Mouse (Mus musculus) liver (tissue): Measurements from ENCODE around the gene Kctd21.
A peak's percentile ranks its signal among the peaks of the same experiment; 100 is the strongest.

Experiments used
- DNase-seq: peaks from one replicate; pipeline ENCODE4 v3.0.0-alpha.2; 2020; ENCODE audit warnings: mixed read lengths

Gene Kctd21

DNA sequence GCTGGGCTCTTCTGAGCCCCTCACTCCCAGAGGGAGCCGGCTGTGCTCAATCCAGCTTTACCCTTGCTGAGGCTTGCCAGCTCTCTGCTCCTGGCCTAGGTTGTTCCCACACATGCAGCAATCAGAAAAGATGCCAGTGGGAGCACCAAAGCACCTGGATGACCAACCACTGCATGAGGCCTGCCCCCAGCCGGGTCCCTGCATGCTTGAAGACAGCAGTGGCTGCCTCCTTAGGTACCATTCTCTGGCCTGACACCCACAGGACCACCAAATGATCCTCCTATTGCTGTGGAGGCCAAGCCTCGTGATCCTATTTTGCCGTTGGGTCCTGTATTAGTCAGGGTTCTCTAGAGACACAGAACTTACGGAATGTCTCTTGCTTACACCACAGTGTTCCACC, 18.8 kb downstream of the Kctd21 start:
- peak; percentile 1 for DNase-seq

DNA sequence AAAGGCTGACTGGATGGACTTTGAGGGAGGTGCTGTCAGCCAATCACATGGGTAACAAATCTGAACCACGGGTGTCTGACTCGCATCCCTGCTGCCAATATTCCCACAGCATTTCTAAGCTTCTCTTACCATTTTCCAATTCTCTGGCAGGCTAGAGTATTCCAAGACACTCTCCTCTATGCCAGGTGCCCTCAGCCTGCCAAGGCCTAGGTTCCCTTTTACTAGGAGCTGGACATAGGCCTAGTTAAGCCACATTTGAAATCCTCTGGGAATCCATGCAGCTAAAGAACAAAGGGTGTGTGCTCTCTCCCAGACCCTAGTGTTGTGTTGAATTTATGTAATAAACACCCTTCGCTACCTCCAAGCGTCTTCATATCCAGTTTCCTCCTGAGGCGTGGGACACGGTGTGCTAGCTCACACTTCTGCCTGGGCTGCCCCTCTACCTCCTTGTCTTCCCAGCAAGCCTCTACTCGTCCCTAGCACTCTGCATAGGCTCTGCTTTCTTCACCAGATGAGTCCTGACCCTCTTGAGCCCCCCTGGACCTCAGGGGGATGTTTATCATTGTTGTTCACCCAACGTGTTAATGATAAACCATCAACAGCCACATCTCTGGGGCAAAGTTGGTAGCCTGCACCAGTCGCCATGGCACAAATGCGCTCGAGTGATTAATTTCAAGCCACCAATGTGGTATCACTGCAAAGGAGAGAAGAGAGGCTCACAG, 19.8 kb downstream of the Kctd21 start:
- peak; percentile 1 for DNase-seq

DNA sequence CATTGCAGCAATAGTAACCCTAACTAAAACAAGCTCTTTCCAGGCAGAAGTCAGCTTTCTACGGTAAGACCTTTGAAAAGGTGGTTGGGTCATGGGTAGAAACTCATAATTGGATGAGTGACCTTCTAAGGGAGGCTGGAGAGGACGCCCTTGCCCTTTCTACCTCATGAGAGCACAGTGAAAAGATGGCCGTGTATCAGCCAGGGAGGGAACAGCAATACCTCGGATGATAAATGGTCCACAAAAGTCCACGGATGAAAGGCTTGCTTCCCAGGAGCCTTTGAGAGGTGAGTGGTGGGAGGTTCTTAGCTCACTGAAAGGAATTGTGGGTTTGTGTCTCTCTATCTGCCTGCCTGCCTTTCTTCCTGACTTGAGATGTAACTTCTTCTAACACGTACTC, 21.2 kb downstream of the Kctd21 start:
- peak; percentile 0 for DNase-seq

DNA sequence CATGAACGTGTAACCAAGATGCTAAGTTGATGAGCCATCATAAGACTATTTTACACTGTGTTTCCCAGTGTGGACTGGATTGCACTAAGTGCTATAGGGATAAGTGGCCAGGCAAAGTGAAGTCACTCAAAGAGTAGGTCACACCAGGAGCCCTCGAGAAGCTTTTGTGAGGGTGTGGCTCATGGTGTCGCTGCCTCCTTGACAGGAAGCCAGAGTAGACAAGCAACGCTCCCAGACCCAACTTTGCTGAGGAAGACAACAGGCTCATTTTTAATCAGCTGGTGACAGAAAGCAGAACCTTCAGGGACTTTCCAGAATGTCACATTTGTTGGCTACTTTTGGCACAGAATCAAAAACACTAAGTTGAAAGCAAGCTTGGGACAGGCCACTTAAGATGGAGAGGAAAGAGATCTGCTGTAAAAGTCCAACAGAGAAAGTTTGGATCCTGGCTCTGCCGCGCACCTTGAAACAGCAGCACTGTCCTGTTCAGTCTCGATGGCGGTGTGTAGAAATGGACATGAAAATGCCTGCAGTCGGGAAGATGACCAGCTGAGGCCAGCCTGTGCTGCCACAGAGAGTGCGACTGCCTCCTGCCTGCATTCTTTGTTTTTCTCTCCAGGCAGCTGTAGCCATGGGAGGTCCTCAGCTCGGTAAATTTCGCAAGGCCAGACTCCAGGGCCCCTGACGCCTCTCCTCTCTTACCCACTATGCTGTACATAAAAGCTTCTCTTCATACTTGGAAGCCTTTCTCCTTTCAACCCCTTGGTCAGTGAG, 23.1 kb downstream of the Kctd21 start:
- peak; percentile 5 for DNase-seq

DNA sequence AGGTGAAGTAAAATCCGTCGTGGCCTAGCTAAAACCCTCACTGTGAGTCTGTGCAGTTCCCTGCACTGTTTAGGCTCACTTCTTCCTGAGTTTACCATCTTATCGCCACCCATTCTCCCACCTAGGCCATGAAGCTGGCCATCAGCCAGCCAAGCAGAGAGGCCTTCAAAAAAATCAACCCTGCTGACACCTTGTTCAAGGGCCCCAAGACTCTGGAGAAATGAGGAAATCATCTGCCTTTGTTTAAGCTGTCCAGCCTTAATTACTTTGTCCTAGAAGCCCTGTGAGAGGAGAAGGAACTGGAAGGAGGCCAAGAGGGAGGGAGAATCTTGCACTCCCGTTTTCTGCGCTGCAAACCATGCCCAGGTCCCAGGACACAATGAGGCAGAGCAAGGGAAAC, 24.1 kb downstream of the Kctd21 start:
- no peak for DNase-seq

DNA sequence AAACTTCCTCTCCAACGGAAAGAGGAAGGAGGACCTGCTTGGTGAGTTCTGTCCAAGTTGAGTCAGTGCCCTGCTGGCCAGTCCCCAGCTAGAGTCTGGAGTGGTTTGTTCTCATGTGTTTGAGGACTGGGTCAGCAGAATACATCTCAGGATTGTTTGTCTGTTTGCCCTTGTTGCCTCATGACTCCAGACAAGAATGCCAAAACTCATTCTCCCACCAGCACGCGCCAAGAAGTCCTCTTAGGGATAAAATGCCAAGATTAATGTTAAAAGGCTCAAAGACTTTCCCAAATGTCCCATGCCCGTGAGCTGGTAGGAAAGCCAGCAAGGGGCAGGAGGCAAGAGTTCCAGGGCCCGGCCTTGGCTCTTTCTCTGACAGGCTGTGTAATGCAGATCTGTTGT, 24.7 kb downstream of the Kctd21 start:
- peak; percentile 3 for DNase-seq

DNA sequence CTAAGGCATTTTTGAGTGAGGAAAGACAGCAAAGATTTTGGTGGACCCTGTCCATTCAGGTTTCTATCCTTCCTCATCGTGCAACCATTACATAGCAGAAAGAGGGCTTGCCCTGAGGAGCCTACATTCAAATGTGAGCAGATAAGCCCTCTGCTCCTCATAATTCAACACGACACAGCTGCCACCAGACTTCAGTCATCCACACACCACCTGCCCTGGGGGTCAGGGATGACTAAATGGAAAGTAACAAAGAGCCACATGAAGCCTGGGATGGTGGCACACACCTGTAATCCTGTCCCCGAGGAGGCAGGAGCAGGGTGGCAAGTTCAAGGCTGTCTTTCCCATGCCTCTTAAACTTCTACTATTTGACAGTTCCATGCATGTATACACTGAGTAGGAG, 25.7 kb downstream of the Kctd21 start:
- peak; percentile 0 for DNase-seq

DNA sequence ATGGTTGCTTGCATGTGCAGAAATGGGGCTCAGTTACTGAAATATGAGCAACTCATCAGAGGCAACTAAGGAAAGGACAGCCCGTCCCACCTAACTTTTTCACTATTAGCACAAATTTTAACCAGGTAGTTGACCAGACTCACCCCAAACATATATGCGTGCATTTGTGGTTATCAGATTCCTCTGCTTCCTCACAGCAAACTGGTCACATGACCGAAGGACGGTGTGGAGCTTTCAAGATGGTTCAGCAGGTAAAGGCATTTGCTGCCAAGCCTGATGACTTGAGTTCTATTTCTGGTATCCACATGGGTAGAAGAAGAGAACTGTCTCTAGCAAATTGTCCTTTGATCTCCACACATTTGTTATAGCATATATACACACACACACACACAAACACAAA, 26.2 kb downstream of the Kctd21 start:
- peak; percentile 0 for DNase-seq

DNA sequence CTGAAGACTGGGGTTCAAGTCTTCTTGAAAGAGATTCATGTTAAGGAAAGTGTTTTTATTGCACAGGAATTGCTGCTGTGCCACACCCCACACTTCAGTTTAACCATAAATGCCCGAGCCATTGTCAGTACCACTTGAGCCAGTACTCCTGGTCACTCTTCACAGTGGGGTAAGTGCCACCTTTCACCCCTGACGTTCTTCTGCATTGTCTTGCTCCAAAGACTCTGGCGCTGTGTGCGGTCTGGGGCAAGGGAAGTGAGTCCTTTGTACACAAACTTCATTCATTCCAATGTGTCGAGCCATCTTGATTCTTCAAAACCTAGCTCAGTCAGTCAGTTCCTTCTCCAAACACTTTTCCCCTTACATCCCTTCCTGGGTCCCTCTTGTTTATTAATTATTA, 28.0 kb downstream of the Kctd21 start:
- DNase-seq = peak; percentile 0

DNA sequence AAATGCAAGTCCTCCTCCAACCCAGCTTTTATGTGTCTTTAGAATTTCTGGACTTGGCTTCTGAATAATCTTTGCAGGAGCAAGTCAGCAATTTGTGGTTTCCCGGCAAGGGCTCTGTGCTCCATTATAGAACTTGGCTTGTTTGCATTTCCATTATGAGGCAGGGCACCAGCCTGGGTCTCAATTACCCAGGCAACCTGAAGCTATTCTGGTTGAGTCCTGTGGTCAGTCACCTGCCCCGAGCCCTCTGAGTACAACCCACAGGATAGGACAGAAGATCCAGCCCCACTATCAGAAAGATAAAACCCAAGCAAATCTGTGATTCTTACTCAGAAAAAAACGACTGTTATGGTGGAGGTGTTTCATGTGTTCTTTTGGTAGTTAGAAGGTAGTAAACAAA, 28.8 kb downstream of the Kctd21 start:
- DNase-seq = peak; percentile 1

DNA sequence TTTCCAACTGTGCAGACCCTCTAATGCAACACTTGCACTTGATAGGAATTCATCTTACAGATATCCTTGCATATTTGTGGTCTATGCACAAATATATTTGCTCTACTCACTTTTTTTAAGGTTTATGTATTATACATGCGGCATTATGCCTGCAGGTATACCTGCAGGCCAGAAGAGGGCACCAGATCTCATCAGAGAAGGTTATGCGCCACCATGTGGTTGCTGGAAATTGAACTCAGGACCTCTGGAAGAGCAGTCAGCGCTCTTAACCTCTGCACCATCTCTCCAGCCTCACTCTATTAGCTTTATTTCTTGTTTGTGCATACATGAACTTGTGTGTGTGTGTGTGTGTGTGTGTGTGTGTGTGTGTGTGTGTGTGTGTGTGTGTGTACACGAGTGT, 29.3 kb downstream of the Kctd21 start:
- DNase-seq = peak; percentile 66

DNA sequence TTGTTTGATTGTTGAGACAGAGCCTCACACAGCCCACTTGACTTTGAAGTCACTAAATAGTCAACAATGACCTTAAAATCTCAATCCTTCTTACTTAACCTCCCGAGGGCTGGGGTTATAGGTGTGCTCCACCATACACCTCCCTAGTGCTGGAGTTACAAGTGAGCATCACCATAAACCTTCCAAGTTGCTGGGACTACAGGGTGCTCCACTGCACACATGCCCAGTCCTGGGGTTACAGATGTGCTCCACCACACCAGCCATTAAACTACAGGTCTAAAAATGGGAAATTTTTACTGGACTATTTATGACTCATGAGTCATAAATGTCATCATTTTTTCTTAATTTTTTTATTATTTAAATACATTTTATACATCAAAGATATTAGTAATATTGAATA, 33.8 kb downstream of the Kctd21 start:
- DNase-seq = no peak

DNA sequence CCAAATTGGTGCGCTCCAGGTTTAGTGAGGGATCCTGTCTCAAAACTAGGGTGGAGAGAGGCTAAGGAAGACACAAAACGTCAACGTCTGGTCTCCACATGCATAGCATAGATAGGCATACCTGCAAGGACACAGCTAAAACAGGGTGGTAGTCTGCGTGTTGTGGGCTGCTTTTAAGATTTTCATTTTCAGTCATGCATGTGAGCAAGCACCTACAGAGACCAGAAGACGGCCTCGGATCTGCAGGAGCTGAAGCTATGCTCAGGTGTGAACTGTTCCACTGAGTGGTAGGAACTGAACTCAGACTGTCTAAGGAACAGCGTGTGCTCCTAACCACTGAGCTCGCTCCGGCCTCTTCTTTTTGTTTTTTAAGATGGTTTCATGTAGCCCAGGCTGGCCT, 43.0 kb downstream of the Kctd21 start:
- DNase-seq = no peak

DNA sequence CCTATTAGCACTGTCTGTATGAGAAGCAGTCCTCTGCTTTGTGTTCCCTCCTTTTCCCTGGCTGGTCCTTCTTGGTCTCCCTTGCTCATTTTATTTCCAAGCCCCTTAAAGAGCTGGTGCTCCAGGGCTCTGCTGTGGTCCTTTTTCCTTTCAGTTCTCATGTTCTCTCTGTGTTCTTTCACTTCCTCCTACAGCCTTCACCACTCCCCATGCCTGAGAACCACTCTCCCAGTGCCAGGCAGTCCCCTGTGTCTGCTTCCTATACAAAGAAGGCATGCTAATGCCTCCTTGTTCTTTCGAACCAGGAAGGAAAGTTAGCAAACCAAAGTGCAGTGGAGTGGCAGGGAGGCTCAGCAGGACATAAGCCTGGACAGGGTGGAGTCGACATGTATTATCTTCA, 43.8 kb downstream of the Kctd21 start:
- DNase-seq = no peak

DNA sequence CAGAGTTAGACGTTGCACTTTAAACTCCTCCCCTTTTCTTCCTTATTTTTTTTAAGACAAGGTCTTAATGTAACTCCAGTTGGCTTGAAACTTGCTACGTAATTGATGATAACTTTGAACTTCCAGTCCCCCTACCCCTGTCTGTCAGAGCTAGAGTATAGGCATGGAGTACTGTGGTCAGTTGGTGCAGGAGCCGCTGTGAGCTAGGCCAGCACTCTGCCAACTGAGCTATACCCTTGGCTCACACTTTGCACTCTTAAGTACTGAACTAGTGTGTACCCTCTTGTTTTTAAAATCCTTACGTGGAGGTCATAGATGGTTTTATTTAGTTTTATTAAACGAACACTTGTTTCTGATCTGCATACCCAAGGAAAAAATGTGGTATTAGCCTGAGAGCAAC, 47.2 kb downstream of the Kctd21 start:
- DNase-seq = no peak

DNA sequence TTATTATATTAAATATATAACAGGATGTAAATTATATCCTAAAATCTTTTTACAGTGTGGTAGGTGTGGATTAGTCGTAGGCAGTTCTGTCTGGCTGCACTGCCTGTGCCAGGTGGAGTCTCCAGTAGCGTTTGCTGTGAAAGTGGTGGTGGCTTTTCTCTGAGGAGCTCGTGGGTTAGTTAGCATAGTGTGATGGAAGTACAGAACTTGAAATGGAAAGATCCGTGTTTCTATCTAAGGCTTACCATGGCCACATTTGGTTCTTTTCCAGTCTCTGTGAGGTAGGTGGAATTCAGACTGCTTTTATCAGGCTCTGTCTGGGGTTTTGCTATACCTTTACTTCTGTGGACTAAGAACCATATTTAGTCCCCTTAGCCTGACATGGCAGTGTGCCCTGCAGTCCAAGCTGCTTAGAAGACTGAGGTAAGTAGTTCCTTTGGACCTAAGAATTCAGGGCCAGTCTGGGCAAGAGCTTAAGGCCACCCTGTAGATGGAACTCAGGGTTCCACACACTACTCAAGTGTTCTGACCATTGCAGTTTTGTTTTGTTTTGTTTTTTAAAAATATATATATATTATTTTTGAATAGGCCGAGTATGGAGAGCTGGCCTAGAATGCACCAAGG, 48.5 kb downstream of the Kctd21 start:
- no peak for DNase-seq

DNA sequence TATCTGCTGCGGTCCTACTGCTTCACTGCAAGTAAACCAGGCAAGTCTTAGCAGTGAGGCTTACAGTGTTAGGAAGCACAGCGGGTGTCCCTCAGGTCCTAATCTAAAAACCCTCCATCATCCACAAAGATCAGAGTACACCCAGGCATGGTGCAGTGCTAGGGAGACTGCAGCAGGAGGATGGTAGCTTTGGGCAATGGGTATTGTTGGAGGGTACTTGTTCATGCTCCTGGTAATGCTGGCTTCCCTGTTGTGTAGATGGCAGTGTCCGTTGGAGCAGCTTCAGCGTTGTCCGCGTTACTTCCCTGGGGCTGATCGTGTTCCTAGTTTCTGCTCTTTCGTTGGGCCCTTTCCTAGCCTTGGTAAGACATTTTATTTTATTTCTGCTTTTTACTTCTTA, 50.5 kb downstream of the Kctd21 start:
- DNase-seq = no peak

DNA sequence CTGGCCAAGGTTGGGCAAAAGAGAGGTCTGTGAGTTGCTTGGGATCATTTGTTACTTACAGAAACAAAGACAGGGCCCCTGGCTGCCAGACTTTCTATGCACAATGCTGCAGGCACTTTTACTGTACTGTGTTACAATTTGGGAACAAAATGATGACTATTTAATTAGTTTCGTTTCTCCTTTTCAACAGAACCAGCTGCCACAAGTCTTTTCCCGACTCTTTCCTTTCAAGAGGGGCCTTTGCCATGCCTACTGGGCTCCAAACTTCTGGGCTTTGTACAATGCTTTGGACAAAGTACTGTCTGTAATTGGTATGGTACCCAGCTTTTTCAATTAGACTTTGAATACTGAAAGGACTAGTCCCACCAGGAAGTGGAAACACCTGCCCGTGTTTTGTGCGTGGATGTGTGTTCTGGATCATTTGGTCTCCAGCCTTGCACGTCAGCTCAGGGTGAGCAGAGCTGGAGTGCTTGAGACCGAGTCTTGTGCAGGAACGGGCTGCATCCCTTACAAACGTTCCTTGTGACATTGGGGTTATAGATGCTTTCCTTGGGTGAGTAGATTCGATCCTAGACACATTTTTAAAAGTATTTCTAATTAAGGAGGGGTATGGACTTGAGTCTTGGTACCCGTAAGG, 51.5 kb downstream of the Kctd21 start:
- no peak for DNase-seq

DNA sequence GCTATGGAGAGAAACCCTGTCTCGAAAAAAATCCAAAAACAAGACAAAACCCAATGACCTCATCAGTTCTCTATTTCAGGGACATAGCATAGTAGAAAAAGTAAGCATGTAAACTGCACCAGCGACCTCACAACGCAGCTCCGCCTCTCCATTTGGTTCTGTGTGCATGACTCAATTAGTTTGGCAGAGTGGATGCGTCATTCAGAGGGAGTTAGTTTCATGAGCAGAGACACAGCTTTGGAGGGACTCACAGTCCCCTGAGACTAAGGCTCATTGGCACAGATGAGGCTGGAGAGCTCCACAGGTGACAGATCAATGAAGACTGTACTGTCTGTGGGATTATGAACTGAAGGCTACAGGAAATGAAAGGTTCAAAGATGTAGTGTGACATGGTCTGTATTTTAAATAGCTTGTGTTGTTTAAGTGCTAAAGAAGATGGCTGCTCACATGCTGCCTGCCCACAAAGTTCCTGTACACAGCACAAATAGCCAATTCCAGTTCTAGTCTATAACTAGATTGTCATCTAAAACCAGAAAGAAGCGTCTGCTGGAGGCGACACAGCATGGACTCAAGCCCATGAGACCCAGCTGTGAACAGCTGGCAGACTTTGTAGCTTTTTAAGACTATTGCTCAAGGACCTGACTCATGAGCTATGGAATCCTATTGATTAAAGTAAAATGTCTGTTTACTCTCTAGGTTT, 54.1 kb downstream of the Kctd21 start:
- no peak for DNase-seq

DNA sequence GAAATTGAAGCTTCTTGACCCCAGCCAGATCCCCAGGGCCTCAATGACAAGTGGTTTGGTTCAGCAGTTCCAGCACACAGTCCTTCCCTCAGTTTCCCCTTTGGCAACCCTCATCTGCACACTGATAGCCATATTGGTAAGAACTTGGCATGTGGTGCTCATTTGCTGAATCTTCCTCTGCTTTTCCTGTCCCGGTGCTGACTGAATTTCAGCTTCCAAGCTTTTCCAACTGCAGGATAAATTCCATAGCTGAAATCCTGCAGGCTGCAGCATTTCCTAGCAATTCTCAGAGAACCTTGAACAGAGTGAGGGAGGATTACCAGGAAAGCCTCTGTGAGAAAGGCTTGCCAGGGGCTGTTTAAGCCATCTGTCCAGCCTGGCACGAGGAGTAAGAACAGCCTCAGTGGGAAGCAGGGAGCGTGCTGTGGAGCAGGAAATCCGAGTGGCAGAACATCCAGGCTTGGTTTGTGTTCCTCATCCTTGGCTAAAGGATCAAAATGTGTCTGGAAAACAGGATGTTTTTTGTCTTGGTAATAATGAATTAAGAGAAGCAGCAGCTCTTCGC, 54.8 kb downstream of the Kctd21 start:
- no peak for DNase-seq

DNA sequence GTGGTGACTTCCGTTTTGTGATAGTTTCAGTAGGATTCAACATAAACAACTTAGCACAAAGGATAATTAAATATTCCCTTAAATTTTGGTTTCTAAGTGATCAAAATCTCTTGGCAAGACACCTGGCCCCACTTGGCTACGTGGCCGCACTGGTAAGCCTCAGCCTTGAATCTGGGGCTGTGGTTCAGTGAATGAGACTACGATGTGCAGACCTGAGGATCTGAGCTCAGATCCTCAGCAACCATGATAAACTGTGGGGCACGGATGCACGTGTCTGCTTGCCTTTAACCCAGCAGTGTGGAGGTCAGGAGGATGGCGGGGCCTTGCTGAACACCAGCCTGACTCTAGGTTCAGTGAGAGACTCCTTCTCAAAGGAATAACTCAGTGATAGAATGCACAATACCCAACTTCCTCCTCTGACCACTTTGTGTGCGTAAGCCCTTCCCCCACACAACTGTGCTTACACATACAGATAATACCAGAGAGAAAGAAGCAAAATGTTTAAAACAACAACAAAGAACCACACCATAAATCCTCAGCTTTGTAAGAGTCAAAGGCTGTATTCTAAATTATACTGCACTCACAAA, 55.5 kb downstream of the Kctd21 start:
- DNase-seq = no peak

DNA sequence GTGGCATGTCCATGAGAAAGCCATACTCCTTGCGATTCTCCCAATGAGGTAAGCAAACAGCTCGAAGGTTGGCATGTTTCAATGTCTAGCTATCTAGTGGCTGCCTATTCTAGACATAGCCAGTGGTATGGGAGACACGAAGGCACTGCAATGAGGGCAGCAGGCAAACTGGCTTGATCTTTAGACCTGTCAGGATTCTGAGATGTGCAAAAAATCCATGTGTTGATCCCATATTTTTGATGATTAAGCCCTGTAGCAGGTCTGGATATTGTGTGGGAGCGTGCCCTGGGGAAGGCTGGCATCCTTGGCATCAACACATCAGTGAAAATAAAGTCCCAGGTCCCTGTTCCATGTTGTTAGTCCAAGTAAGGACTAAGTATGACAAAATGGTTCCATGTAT, 56.4 kb downstream of the Kctd21 start:
- DNase-seq = no peak
